In the genomic region with DNA sequence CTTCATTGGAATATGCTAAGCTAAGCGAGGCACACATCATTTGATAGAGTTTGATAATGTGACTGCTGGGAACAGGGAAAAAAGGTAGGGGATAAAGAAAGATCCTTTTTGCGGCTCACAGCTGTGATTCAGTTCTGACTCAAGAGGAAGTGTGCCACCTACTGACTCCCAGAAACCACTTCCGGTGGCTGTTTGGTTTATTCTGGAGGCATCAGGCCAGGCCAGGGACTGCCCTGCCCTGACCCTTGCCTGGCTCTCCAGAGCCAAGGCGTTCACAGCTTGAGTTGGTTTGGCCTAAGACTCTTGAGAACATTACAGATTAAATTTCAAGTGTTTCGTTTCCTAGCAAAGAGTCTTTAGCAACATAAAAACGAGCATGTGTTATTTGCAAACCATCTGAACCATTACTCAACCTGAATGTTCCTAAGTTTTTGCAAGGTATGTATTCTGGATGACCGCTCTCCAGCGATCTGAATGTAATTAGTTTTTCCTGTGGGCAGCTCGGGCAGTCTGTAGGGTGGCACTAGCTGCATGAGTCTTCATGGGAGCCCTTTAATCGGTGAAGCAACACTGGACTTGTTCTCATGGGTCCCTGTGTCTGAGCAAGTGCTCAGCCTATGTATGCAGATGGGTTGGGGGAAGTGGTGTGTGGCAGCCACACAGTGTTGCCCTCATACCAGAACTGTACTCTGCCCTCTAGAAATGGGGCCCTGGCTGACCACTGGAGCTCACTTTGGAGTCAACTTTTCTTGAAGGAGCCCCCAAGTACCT, we compare ENCODE assay signal across 9 mouse cellular contexts. TPM values are rescaled to one million over a fixed set of nuclear protein-coding genes. Genes with fewer than 3 reads are reported as not detected.
DNase-seq lines count a peak whose midpoint lies in the region; ATAC-seq and TF ChIP-seq lines count a peak whose summit lies in the region.
"Had no signal": no experiment of that assay in that cellular context is flagged by ENCODE, and none has a peak within 500 bp of the region (broad histone marks: within the 10 kb centered on the region; RNA-seq: fewer than 3 reads in every experiment).

No protein-coding gene starts in this region.

- no peak overlapping the region for H3K27ac ChIP-seq in heart, embryonic 11.5 days (ENCODE audit: low read depth, low read length)
- peak overlapping the region; percentile 68 for H3K27ac ChIP-seq in stomach, embryonic 16.5 days (ENCODE audit: low read length)
- H3K27ac ChIP-seq: hindbrain, embryonic 15.5 days had no signal

- no peak overlapping the region for H3K4me3 ChIP-seq in heart, embryonic 11.5 days (ENCODE audit: low read depth, low read length)
- no peak overlapping the region for H3K4me3 ChIP-seq in lung, adult 2 months (replicated peaks; ENCODE audit: extremely low read depth, low read depth, low read length)
- no peak overlapping the region for H3K4me3 ChIP-seq in stomach, embryonic 16.5 days (replicated peaks; ENCODE audit: low read length)
- H3K4me3 ChIP-seq: hindbrain, embryonic 15.5 days had no signal

- no peak for TF ChIP-seq POLR2A in lung, adult 2 months (IDR thresholded peaks at IDR 0.05; ENCODE audit: borderline replicate concordance, extremely low read depth, low read depth, low read length)

- peak; percentile 98 for DNase-seq in heart, adult 11 months
- peak; percentile 53 to 56 for DNase-seq in B cell, adult 2 months
- DNase-seq in lung, adult 2 months: peak; percentile 79
- DNase-seq in cerebellum, adult 18-20 months: no peak

- H3K27me3 ChIP-seq in heart, embryonic 11.5 days (ENCODE audit: control insufficient read depth, insufficient read depth, low read length): no peaks in the 10 kb centered on the region
- H3K27me3 ChIP-seq in stomach, embryonic 16.5 days (ENCODE audit: control insufficient read depth, insufficient read depth, low read length): no peaks in the 10 kb centered on the region
- H3K27me3 ChIP-seq: hindbrain, embryonic 15.5 days had no signal

- H3K36me3 ChIP-seq in heart, embryonic 11.5 days (ENCODE audit: control insufficient read depth, insufficient read depth, low read length): no peaks in the 10 kb centered on the region
- no peaks in the 10 kb centered on the region for H3K36me3 ChIP-seq in stomach, embryonic 16.5 days (ENCODE audit: control insufficient read depth, insufficient read depth, low read length)
- H3K36me3 ChIP-seq: hindbrain, embryonic 15.5 days had no signal

- ATAC-seq in heart, embryonic 11.5 days (replicated peaks; ENCODE audit: insufficient number of reproducible peaks, low FRiP score, low TSS enrichment): no peak
- peak; percentile 92 for ATAC-seq in common myeloid progenitor, adult 5-6 weeks (replicated peaks; ENCODE audit: low read depth, poor library complexity, severe bottlenecking)
- peak; percentile 76 for ATAC-seq in inflammation-experienced regulatory T-cells, adult 6 months
- no peak for ATAC-seq in stomach, embryonic 16.5 days (ENCODE audit: insufficient read depth, low FRiP score)

- no peak overlapping the region for H3K9ac ChIP-seq in heart, embryonic 11.5 days (ENCODE audit: low read depth, low read length)
- no peak overlapping the region for H3K9ac ChIP-seq in stomach, embryonic 16.5 days (ENCODE audit: low read length)
- H3K9ac ChIP-seq: hindbrain, embryonic 15.5 days had no signal

- no peaks in the 10 kb centered on the region for H3K9me3 ChIP-seq in heart, embryonic 11.5 days (replicated peaks; ENCODE audit: control insufficient read depth, low read length)
- H3K9me3 ChIP-seq in stomach, embryonic 16.5 days (replicated peaks; ENCODE audit: control insufficient read depth, low read length): no peaks in the 10 kb centered on the region
- H3K9me3 ChIP-seq: hindbrain, embryonic 15.5 days had no signal

- WGBS in heart, embryonic 11.5 days (ENCODE audit: insufficient replicate concordance): 62% methylated on average over 10 of the region's 10 CpGs
- 26% methylated on average over 10 of the region's 10 CpGs for WGBS in lung, adult 2 months
- 61% methylated on average over 10 of the region's 10 CpGs for WGBS in stomach, embryonic 16.5 days

- H3K4me2 ChIP-seq in heart, embryonic 11.5 days: no peak overlapping the region
- H3K4me2 ChIP-seq in stomach, embryonic 16.5 days (ENCODE audit: low read depth, low read length): no peak overlapping the region
- H3K4me2 ChIP-seq: hindbrain, embryonic 15.5 days had no signal

- peaks cover 7% of the 10 kb centered on the region for H3K4me1 ChIP-seq in heart, embryonic 11.5 days (ENCODE audit: control insufficient read depth, insufficient read depth, low read length)
- peaks cover 17% of the 10 kb centered on the region for H3K4me1 ChIP-seq in lung, adult 2 months (ENCODE audit: control insufficient read depth, insufficient read depth, low read length)
- peaks cover 14% of the 10 kb centered on the region for H3K4me1 ChIP-seq in stomach, embryonic 16.5 days (ENCODE audit: control insufficient read depth, insufficient read depth, low read length)
- H3K4me1 ChIP-seq: hindbrain, embryonic 15.5 days had no signal

- no peak for TF ChIP-seq CTCF in lung, adult 2 months (IDR thresholded peaks at IDR 0.05; ENCODE audit: insufficient read depth, low read length)

RNA-seq across cellular contexts. Expression of a gene that starts 57.9 kb away (rescaled TPM):
- polyA plus RNA-seq in heart, embryonic 11.5 days (2014; fragmentation: Nextera tagmentation; extraction: Ambion mirVana): 45.7 and 64.1 TPM in 2 replicates
- 37.4 and 44.1 TPM in 2 replicates for total RNA-seq in common myeloid progenitor, adult 5-6 weeks (2017)
- polyA plus RNA-seq in inflammation-experienced regulatory T-cells, adult 6 months (2017; shearing (Covaris generic)): 10 to 100 TPM in 1 of 3 experiments, 1 to 10 TPM in 2; 5.9 to 12.0 (median 8.4) TPM
- 51.8 and 81.7 TPM in 2 replicates for polyA plus RNA-seq in lung, adult 2 months (2012; rRNA removed)
- 54.3 and 54.8 TPM in 2 replicates for polyA plus RNA-seq in stomach, embryonic 16.5 days (2015; fragmentation: Nextera tagmentation; extraction: Ambion mirVana)

Comparison
In these comparisons a context has a peak if more than half of its experiments do, and no peak if none do; other contexts are left out.
1. DNase-seq: peak in heart, adult 11 months (single experiment), B cell, adult 2 months (2 of 2) and lung, adult 2 months (single experiment); none in cerebellum, adult 18-20 months (0 of 2).
2. ATAC-seq: peak in common myeloid progenitor, adult 5-6 weeks (single experiment) and inflammation-experienced regulatory T-cells, adult 6 months (single experiment); none in heart, embryonic 11.5 days (single experiment) and stomach, embryonic 16.5 days (single experiment).